Mouse (Mus musculus) splenic B cell, adult 2 months (primary cell): ENCODE results near the gene Prrg2.

Experiments
- DNase-seq: peaks from one replicate; pipeline ENCODE4 v3.0.0-alpha.2; 2011; ENCODE audit warnings: low read depth, low spot score
- H3K27me3 ChIP-seq: 2 replicates; pipeline ENCODE4 v1.6.1; 2012; ENCODE audit warnings: mild to moderate bottlenecking, low read length, moderate library complexity, mixed read lengths; ENCODE audit not compliant: control insufficient read depth, poor library complexity, insufficient read depth, severe bottlenecking
- H3K36me3 ChIP-seq: 2 replicates; pipeline ENCODE4 v1.6.1; 2012; ENCODE audit warnings: mild to moderate bottlenecking, low read length, moderate library complexity, mixed read lengths; ENCODE audit not compliant: control insufficient read depth, poor library complexity, insufficient read depth, severe bottlenecking

Gene Prrg2

GRCm38 (mm10) chr7:45077829-45078228 is 15.4 kb upstream of the Prrg2 start:
- no peak for DNase-seq
- H3K36me3 ChIP-seq, result peaks cover 9% of the 10 kb centered on the region
- H3K27me3 ChIP-seq, result no peaks in the 10 kb centered on the region

GRCm38 (mm10) chr7:45077322-45077721 is 14.8 kb upstream of the Prrg2 start:
- DNase-seq, result no peak
- no peaks in the 10 kb centered on the region for H3K27me3 ChIP-seq
- H3K36me3 ChIP-seq, result peaks cover 9% of the 10 kb centered on the region

GRCm38 (mm10) chr7:45076501-45076900 is 14.0 kb upstream of the Prrg2 start:
- peaks cover 9% of the 10 kb centered on the region for H3K36me3 ChIP-seq
- no peaks in the 10 kb centered on the region for H3K27me3 ChIP-seq
- no peak for DNase-seq

- DNase-seq, result no peak
- Histone ChIP-seq H3K27me3 (no peaks in the 10 kb centered on the region), H3K36me3 (peaks cover 9% of the 10 kb centered on the region)
Observed at GRCm38 (mm10) chr7:45075405-45075804, 12.9 kb upstream of the Prrg2 start.

- DNase-seq, result no peak
- Histone ChIP-seq H3K27me3 (no peaks in the 10 kb centered on the region), H3K36me3 (peaks cover 9% of the 10 kb centered on the region)
Observed at GRCm38 (mm10) chr7:45073949-45074348, 11.5 kb upstream of the Prrg2 start.

- Histone ChIP-seq H3K27me3 (no peaks in the 10 kb centered on the region), H3K36me3 (peaks cover 9% of the 10 kb centered on the region)
- DNase-seq, result no peak
Observed at GRCm38 (mm10) chr7:45073171-45073707, 10.8 kb upstream of the Prrg2 start.

- peak; percentile 54 for DNase-seq
- no peaks in the 10 kb centered on the region for H3K27me3 ChIP-seq
Observed at GRCm38 (mm10) chr7:45072230-45072629, 9.8 kb upstream of the Prrg2 start.

GRCm38 (mm10) chr7:45069671-45070070 is 7.2 kb upstream of the Prrg2 start:
- no peaks in the 10 kb centered on the region; the same call in 1 of the 2 replicates for H3K36me3 ChIP-seq
- no peak for DNase-seq
- H3K27me3 ChIP-seq, result no peaks in the 10 kb centered on the region

More at GRCm38 (mm10) chr7:45072230-45072629, 9.8 kb upstream of the Prrg2 start:
- peaks cover 8% of the 10 kb centered on the region for H3K36me3 ChIP-seq

GRCm38 (mm10) chr7:45068000-45068318 is 5.5 kb upstream of the Prrg2 start:
- peak; percentile 73 for DNase-seq
- no peaks in the 10 kb centered on the region for H3K36me3 ChIP-seq
- H3K27me3 ChIP-seq, result no peaks in the 10 kb centered on the region

- no peaks in the 10 kb centered on the region for H3K27me3 ChIP-seq
- no peak for DNase-seq
- H3K36me3 ChIP-seq, result no peaks in the 10 kb centered on the region
Observed at GRCm38 (mm10) chr7:45067190-45067999, 4.9 kb upstream of the Prrg2 start.

- H3K27me3 ChIP-seq, result no peaks in the 10 kb centered on the region
- no peak for DNase-seq
- no peaks in the 10 kb centered on the region for H3K36me3 ChIP-seq
Observed at GRCm38 (mm10) chr7:45061532-45062075, 873 bp downstream of the Prrg2 start.

GRCm38 (mm10) chr7:45060632-45061122 is 1.8 kb downstream of the Prrg2 start:
- H3K36me3 ChIP-seq, result no peaks in the 10 kb centered on the region
- H3K27me3 ChIP-seq, result no peaks in the 10 kb centered on the region
- no peak for DNase-seq

- H3K27me3 ChIP-seq, result no peaks in the 10 kb centered on the region
- DNase-seq, result no peak
Observed at GRCm38 (mm10) chr7:45058607-45059571, 3.6 kb downstream of the Prrg2 start.

GRCm38 (mm10) chr7:45056972-45057348 is 5.5 kb downstream of the Prrg2 start:
- no peak for DNase-seq
- Histone ChIP-seq H3K27me3 (no peaks in the 10 kb centered on the region), H3K36me3 (no peaks in the 10 kb centered on the region)

More at GRCm38 (mm10) chr7:45058607-45059571, 3.6 kb downstream of the Prrg2 start:
- H3K36me3 ChIP-seq, result no peaks in the 10 kb centered on the region
